Mouse (Mus musculus): ENCODE results near the gene Tcaf2. TPM values are rescaled to one million over a fixed set of nuclear protein-coding genes. Genes with fewer than 3 reads are reported as not detected.

Tcaf2 gene
- total RNA-seq (2023), result 0.35 TPM

GRCm38 (mm10) chr6:42644912-42645549, at the start of gene Tcaf2:
Gene Tcaf2 (minus strand): TSS chr6:42645254.

DNA sequence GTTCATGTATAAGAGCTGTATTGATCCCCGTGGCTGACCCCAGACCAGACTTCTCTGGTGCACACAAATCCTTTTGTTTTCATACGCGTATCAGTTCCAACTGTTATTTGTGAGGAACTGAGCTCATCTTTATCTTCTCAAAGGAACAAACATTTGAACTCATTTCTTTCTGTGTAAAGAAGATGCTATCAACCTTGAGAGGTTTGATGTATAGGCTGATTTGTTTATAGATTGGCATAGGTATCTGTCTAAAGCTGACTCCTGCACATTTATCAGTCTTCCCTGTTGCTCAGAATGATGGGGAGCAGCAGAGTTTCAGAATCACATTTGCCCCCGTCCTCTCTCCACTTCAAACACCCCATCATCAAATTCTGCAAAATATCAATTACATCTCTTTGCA, 47.5 kb downstream of the Tcaf2 start, which contains the start of gene Tcaf3:
TSS of gene Tcaf3 (minus strand) at position 101 of the 400 bp plus-strand sequence.

Other genes with a start within 250 kb of the Tcaf2 start
- gene Tas2r143, start 245.0 kb downstream of the Tcaf2 start, total RNA-seq (2023), result 0.92 TPM
- gene Tas2r135, start 239.8 kb downstream of the Tcaf2 start, total RNA-seq (2023), result 0.53 TPM
- not detected for gene Tas2r126, start 210.7 kb downstream of the Tcaf2 start, total RNA-seq (2023)
- not detected for gene Olfr458, start 180.1 kb downstream of the Tcaf2 start, total RNA-seq (2023)
- gene Olfr457, start 168.9 kb downstream of the Tcaf2 start, total RNA-seq (2023), result not detected
- gene Olfr456, start 158.0 kb downstream of the Tcaf2 start, total RNA-seq (2023), result not detected
- gene Olfr455, start 97.7 kb downstream of the Tcaf2 start, total RNA-seq (2023), result not detected
- not detected for gene Tcaf3, start 47.6 kb downstream of the Tcaf2 start, total RNA-seq (2023)
- gene Tcaf1, start 64.8 kb upstream of the Tcaf2 start, total RNA-seq (2023), result not detected
- not detected for gene Olfr453, start 94.1 kb upstream of the Tcaf2 start, total RNA-seq (2023)
- gene Olfr38, start 111.2 kb upstream of the Tcaf2 start, total RNA-seq (2023), result not detected
- gene Olfr452, start 139.8 kb upstream of the Tcaf2 start, total RNA-seq (2023), result not detected
- not detected for gene Olfr450, start 166.7 kb upstream of the Tcaf2 start, total RNA-seq (2023)
- gene Olfr449, start 189.1 kb upstream of the Tcaf2 start, total RNA-seq (2023), result not detected
- not detected for gene Olfr448, start 245.2 kb upstream of the Tcaf2 start, total RNA-seq (2023)

Measured in CD4-positive naive resting alpha-beta T cell, adult 57 days (primary cell).